Mouse (Mus musculus) ES-Bruce4 (cell line): ENCODE results near the gene Abhd6.

ENCODE experiments used
- CTCF ChIP-seq: IDR thresholded peaks from one replicate; pipeline ENCODE4 v1.8.1; 2011; ENCODE audit warnings: low read depth, low read length
- EP300 ChIP-seq: IDR thresholded peaks from 2 replicates; pipeline ENCODE4 v1.6.1; 2011; ENCODE audit warnings: low read depth, low read length; ENCODE audit not compliant: insufficient read depth
- POLR2A ChIP-seq: IDR thresholded peaks from one replicate; pipeline ENCODE4 v1.8.1; 2011; ENCODE audit warnings: low read length; ENCODE audit not compliant: insufficient read depth

DNA sequence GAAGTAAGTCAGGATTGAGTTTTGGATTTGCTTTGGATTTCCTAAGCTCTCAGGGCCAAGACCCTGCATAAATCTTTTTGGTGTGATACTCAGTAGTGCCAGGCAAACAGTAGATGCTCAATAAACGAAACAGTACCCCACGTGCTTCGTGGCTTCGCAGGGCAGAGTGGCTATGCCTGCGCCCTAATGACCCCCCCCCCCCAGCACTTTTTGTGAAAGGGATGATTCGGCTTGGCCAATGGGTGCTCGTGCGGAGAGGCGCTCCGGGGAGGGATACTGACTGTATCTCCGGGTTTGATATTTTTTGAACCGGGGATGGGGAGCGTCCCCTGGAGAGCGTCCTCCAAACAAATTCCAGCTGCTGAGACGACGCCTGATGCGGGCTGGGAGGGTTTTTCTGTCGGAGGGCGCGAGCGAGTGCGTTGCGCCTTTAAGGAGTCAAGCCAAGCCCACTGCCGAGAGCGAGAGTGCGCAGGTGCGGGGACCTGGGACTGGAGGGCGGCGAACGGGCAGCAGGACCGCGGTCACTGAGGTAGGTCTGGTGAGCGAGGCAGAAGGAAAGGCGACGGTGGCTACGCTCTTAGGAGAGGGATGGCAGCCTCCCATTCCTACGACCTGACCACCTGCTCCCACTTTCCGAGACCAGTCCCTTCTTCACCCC, at the start of gene Abhd6:
- TF ChIP-seq CTCF (no peak), POLR2A (peak; percentile 71), EP300 (no peak)
